Mouse (Mus musculus) spleen, adult 2 months (tissue): ENCODE results near the gene Hivep1.

Experiments
- CTCF ChIP-seq: fragments of 200-500 bp; IDR thresholded peaks from 2 replicates; pipeline ENCODE4 v1.5.1; 2011; ENCODE audit warnings: mild to moderate bottlenecking, inconsistent platforms; ENCODE audit not compliant: insufficient read depth, insufficient read length, insufficient replicate concordance; ENCODE audit errors: extremely low read depth
- POLR2A ChIP-seq: fragments of 200-500 bp; IDR thresholded peaks from 2 replicates; pipeline ENCODE4 v1.6.1; 2011; ENCODE audit warnings: low read depth, low read length, inconsistent platforms

- TF ChIP-seq CTCF (no peak), POLR2A (no peak)
Observed at GRCm38 (mm10) chr13:42041203-42041602, 10.6 kb upstream of the Hivep1 start.
